Mouse (Mus musculus): ENCODE data around the gene Fam126a. TPM values are rescaled to one million over a fixed set of nuclear protein-coding genes. Genes with fewer than 3 reads are reported as not detected.

Fam126a gene
- total and polyA plus RNA-seq, 2 experiments from 2014 or later = 25.4 to 43.3 TPM

- H3K9me3 ChIP-seq (ENCODE audit: low read length) = no peaks in the 10 kb centered on the region
- no peaks in the 10 kb centered on the region for H3K4me1 ChIP-seq (ENCODE audit: insufficient read depth)
- ATAC-seq (no peak), DNase-seq (no peak)
- H3K9ac ChIP-seq = no peak overlapping the region
- H3K27me3 ChIP-seq (ENCODE audit: insufficient read depth, low read length) = no peaks in the 10 kb centered on the region
- no peaks in the 10 kb centered on the region for H3K36me3 ChIP-seq (ENCODE audit: insufficient read depth)
- 79% methylated on average over 1 of the region's 1 CpGs for WGBS
- H3K4me3 ChIP-seq (ENCODE audit: low read depth, low read length) = no peak overlapping the region
- no peak overlapping the region for H3K27ac ChIP-seq (ENCODE audit: low read depth, low read length)
- no peak for TF ChIP-seq CTCF (IDR thresholded peaks at IDR 0.05; ENCODE audit: low read depth)
- no peak overlapping the region for H3K4me2 ChIP-seq (ENCODE audit: low read depth)
Observed at GRCm38 (mm10) chr5:23911556-23911955, 118.9 kb downstream of the Fam126a start.

- no peak overlapping the region for H3K4me3 ChIP-seq (ENCODE audit: low read depth, low read length)
- no peaks in the 10 kb centered on the region for H3K9me3 ChIP-seq (ENCODE audit: low read length)
- WGBS = 93% methylated on average over 3 of the region's 3 CpGs
- no peak for DNase-seq
- no peaks in the 10 kb centered on the region for H3K36me3 ChIP-seq (ENCODE audit: insufficient read depth)
- ATAC-seq = no peak
- no peak for TF ChIP-seq CTCF (IDR thresholded peaks at IDR 0.05; ENCODE audit: low read depth)
- H3K27me3 ChIP-seq (ENCODE audit: insufficient read depth, low read length) = no peaks in the 10 kb centered on the region
- no peak overlapping the region for H3K9ac ChIP-seq
- no peak overlapping the region for H3K4me2 ChIP-seq (ENCODE audit: low read depth)
- no peak overlapping the region for H3K27ac ChIP-seq (ENCODE audit: low read depth, low read length)
- no peaks in the 10 kb centered on the region for H3K4me1 ChIP-seq (ENCODE audit: insufficient read depth)
Observed at GRCm38 (mm10) chr5:23909256-23909655, 121.2 kb downstream of the Fam126a start.

GRCm38 (mm10) chr5:23908486-23909090 lies 121.9 kb downstream of the Fam126a start:
- WGBS = 80% methylated on average over 4 of the region's 4 CpGs
- H3K4me2 ChIP-seq (ENCODE audit: low read depth) = no peak overlapping the region
- H3K9ac ChIP-seq = no peak overlapping the region
- no peak for ATAC-seq
- DNase-seq = no peak
- no peak for TF ChIP-seq CTCF (IDR thresholded peaks at IDR 0.05; ENCODE audit: low read depth)
- no peaks in the 10 kb centered on the region for H3K4me1 ChIP-seq (ENCODE audit: insufficient read depth)
- H3K27ac ChIP-seq (ENCODE audit: low read depth, low read length) = no peak overlapping the region
- H3K36me3 ChIP-seq (ENCODE audit: insufficient read depth) = no peaks in the 10 kb centered on the region
- no peak overlapping the region for H3K4me3 ChIP-seq (ENCODE audit: low read depth, low read length)
- no peaks in the 10 kb centered on the region for H3K27me3 ChIP-seq (ENCODE audit: insufficient read depth, low read length)
- H3K9me3 ChIP-seq (ENCODE audit: low read length) = no peaks in the 10 kb centered on the region

- 84% methylated on average over 2 of the region's 2 CpGs for WGBS
- no peak for ATAC-seq
- no peak overlapping the region for H3K4me2 ChIP-seq (ENCODE audit: low read depth)
- TF ChIP-seq CTCF (IDR thresholded peaks at IDR 0.05; ENCODE audit: low read depth) = no peak
- no peak overlapping the region for H3K4me3 ChIP-seq (ENCODE audit: low read depth, low read length)
- no peak overlapping the region for H3K27ac ChIP-seq (ENCODE audit: low read depth, low read length)
- no peaks in the 10 kb centered on the region for H3K36me3 ChIP-seq (ENCODE audit: insufficient read depth)
- H3K27me3 ChIP-seq (ENCODE audit: insufficient read depth, low read length) = no peaks in the 10 kb centered on the region
- DNase-seq = no peak
- no peaks in the 10 kb centered on the region for H3K4me1 ChIP-seq (ENCODE audit: insufficient read depth)
- no peak overlapping the region for H3K9ac ChIP-seq
- no peaks in the 10 kb centered on the region for H3K9me3 ChIP-seq (ENCODE audit: low read length)
Observed at GRCm38 (mm10) chr5:23902221-23902620, 128.3 kb downstream of the Fam126a start.

GRCm38 (mm10) chr5:23900190-23900589 lies 130.3 kb downstream of the Fam126a start:
- no peaks in the 10 kb centered on the region for H3K9me3 ChIP-seq (ENCODE audit: low read length)
- no peak; the same call in 1 of the 2 replicates for ATAC-seq
- WGBS = 67% methylated on average over 4 of the region's 4 CpGs

GRCm38 (mm10) chr5:23893864-23894771 lies 136.4 kb downstream of the Fam126a start:
- Histone ChIP-seq H3K27ac (ENCODE audit: low read depth, low read length) (no peak overlapping the region), H3K9me3 (ENCODE audit: low read length) (no peaks in the 10 kb centered on the region), H3K27me3 (ENCODE audit: insufficient read depth, low read length) (no peaks in the 10 kb centered on the region), H3K4me3 (ENCODE audit: low read depth, low read length) (no peak overlapping the region), H3K9ac (no peak overlapping the region), H3K36me3 (ENCODE audit: insufficient read depth) (no peaks in the 10 kb centered on the region), H3K4me1 (ENCODE audit: insufficient read depth) (no peaks in the 10 kb centered on the region), H3K4me2 (ENCODE audit: low read depth) (no peak overlapping the region)
- DNase-seq (no peak), ATAC-seq (0 out of 2 replicates have a peak, but pooled peaks have one; percentile 16)
- 52% methylated on average over 11 of the region's 11 CpGs for WGBS
- no peak for TF ChIP-seq CTCF (IDR thresholded peaks at IDR 0.05; ENCODE audit: low read depth)

More at GRCm38 (mm10) chr5:23900190-23900589, 130.3 kb downstream of the Fam126a start:
- Histone ChIP-seq H3K36me3 (ENCODE audit: insufficient read depth) (no peaks in the 10 kb centered on the region), H3K27me3 (ENCODE audit: insufficient read depth, low read length) (no peaks in the 10 kb centered on the region), H3K4me2 (ENCODE audit: low read depth) (no peak overlapping the region), H3K4me3 (ENCODE audit: low read depth, low read length) (no peak overlapping the region), H3K9ac (no peak overlapping the region), H3K4me1 (ENCODE audit: insufficient read depth) (no peaks in the 10 kb centered on the region), H3K27ac (ENCODE audit: low read depth, low read length) (no peak overlapping the region)
- no peak for TF ChIP-seq CTCF (IDR thresholded peaks at IDR 0.05; ENCODE audit: low read depth)
- no peak for DNase-seq

Data from forebrain, postnatal 0 days (tissue).